Mouse (Mus musculus) bone marrow macrophage, adult 2 months (primary cell): ENCODE measurements around the gene Sars2.

Source experiments
- CTCF ChIP-seq: IDR thresholded peaks from 2 replicates; pipeline ENCODE4 v1.5.1; 2012; ENCODE audit warnings: low read depth, mild to moderate bottlenecking, low read length, moderate library complexity
- POLR2A ChIP-seq: IDR thresholded peaks from 2 replicates; pipeline ENCODE4 v1.6.1; 2012; ENCODE audit warnings: mild to moderate bottlenecking, low read depth, low read length, borderline replicate concordance

DNA sequence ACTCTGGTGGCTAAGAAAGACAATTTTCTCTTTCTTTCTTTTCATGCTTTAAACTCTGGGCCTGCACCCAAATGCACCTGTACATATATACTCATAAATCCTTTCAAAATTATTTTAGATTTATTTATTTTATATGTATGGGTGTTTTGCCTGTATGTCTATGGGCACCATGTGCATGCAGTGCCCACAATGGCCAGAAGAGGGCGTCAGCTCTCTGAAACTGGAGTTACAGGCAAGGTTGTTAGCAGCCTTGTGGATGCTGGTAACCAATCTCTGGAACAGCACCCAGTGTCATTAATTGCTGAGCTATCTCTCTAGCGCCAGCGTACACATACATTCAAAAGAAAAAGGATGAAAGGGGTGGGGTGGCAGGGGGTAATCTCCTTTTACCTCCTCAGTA, 30.8 kb upstream of the Sars2 start:
- TF ChIP-seq POLR2A: no peak
- TF ChIP-seq CTCF: no peak
